Mouse (Mus musculus) brain, embryonic 14.5 days (tissue): ENCODE measurements around the gene Apoa5.

Experiments used
- CTCF ChIP-seq: fragments of 200-500 bp; IDR thresholded peaks from 2 replicates; pipeline ENCODE4 v1.5.1; 2012; ENCODE audit warnings: inconsistent platforms, mild to moderate bottlenecking, moderate library complexity, borderline replicate concordance; ENCODE audit not compliant: insufficient read depth, insufficient read length; ENCODE audit errors: extremely low read depth
- POLR2A ChIP-seq: fragments of 200-500 bp; IDR thresholded peaks from 2 replicates; pipeline ENCODE4 v1.6.1; 2012; ENCODE audit warnings: mild to moderate bottlenecking, inconsistent platforms, borderline replicate concordance; ENCODE audit not compliant: poor library complexity, insufficient read depth, insufficient read length, severe bottlenecking; ENCODE audit errors: extremely low read depth

DNA sequence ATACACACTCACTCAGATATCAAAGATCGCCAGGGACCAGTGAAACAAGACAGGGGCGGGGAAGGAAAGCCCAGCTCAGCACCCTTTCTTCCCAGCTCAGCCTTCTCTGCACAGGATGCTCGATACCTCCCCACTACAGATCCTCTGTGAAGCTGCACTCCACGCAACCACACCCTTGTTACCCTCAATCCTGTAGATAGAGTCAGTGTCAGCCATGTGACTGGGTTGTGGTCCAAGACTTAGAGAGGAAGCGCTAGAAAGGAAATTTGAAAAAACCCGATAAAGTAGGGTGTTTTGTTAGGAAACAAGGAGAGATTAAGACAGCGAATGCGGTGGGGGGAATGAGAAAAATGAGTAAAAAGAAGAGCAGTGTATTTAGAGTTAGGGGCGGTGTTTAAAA is 3.6 kb downstream of the Apoa5 start:
- no peak for TF ChIP-seq CTCF
- no peak for TF ChIP-seq POLR2A
